Mouse (Mus musculus): ENCODE measurements around the gene Kifc1. TPM values are rescaled to one million over a fixed set of nuclear protein-coding genes. Genes with fewer than 3 reads are reported as not detected.

The Kifc1 gene
- polyA plus RNA-seq, 1 experiment from 2014 or later = 4.6 TPM

DNA sequence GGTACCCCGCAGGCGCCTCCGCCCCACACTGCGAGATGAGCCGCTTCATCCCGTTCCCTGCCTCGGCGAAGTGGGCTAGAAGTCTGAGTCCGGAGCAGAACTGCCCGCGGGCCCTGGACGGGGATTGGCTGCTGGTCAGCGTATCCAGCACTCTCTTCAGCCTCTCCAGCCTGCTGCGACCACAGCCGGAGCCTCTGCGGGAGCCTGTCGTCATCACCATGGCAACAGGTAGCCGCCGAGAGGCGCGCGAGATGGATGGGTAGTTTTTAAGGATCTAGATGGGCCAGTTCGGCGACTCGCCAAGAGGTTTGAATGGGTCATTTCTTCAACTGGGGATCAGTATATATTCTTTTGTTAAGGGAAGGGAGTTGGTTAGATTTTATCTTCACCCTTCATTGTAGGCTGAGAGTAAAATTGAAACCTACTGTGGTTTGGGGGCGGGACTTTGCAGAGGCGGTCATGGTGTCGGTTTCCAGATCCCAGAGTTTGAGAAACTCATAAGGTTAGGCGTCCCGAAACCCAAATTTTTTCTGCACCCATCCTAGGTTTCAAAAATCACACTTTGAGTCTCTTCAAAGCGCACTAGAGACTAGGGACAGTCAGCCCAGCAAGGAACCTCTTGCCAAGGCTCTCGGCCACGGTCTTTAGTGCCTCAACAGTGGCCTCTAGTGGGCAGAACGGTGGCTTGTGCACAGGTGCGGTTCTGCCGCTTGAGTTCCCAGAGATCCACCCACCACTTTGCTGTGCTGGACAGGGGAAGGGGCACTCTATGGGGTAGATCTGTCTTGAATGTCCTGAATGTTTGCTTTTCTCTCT is 30.0 kb upstream of the Kifc1 start:
- under 1% methylated on average over 36 of the region's 36 CpGs for WGBS
- H3K36me3 ChIP-seq (ENCODE audit: control insufficient read depth, insufficient read depth) = no peaks in the 10 kb centered on the region
- ATAC-seq = no peak; the same call in 1 of the 2 replicates
- peaks cover 33% of the 10 kb centered on the region for H3K4me1 ChIP-seq (replicated peaks; ENCODE audit: control insufficient read depth, insufficient read depth, low read length)
- no peaks in the 10 kb centered on the region for H3K9me3 ChIP-seq (ENCODE audit: control insufficient read depth, low read length)
- H3K27ac ChIP-seq (ENCODE audit: low read length) = peak overlapping the region; percentile 23; the same call in 1 of the 2 replicates
- H3K27me3 ChIP-seq (replicated peaks; ENCODE audit: control insufficient read depth, insufficient read depth, low read length) = no peaks in the 10 kb centered on the region
- H3K4me3 ChIP-seq (replicated peaks; ENCODE audit: low read length) = peak overlapping the region; percentile 47
- H3K9ac ChIP-seq (replicated peaks; ENCODE audit: low read depth, low read length) = peak overlapping the region; percentile 68
- H3K4me2 ChIP-seq (ENCODE audit: low read length) = peak overlapping the region; percentile 80

GRCm38 (mm10) chr17:33919351-33920281 is 29.2 kb upstream of the Kifc1 start:
- Histone ChIP-seq H3K4me1 (replicated peaks; ENCODE audit: control insufficient read depth, insufficient read depth, low read length) (peaks cover 41% of the 10 kb centered on the region), H3K4me2 (ENCODE audit: low read length) (peak overlapping the region; percentile 80), H3K27me3 (replicated peaks; ENCODE audit: control insufficient read depth, insufficient read depth, low read length) (no peaks in the 10 kb centered on the region), H3K9me3 (ENCODE audit: control insufficient read depth, low read length) (no peaks in the 10 kb centered on the region), H3K4me3 (replicated peaks; ENCODE audit: low read length) (peak overlapping the region; percentile 47), H3K27ac (ENCODE audit: low read length) (peak overlapping the region; percentile 23; the same call in 1 of the 2 replicates), H3K36me3 (ENCODE audit: control insufficient read depth, insufficient read depth) (no peaks in the 10 kb centered on the region), H3K9ac (replicated peaks; ENCODE audit: low read depth, low read length) (peak overlapping the region; percentile 68)
- under 1% methylated on average over 52 of the region's 52 CpGs for WGBS
- ATAC-seq = no peak

- Histone ChIP-seq H3K4me3 (replicated peaks; ENCODE audit: low read length) (no peak overlapping the region), H3K27ac (ENCODE audit: low read length) (no peak overlapping the region), H3K9ac (replicated peaks; ENCODE audit: low read depth, low read length) (no peak overlapping the region), H3K4me2 (ENCODE audit: low read length) (peak overlapping the region; percentile 80), H3K27me3 (replicated peaks; ENCODE audit: control insufficient read depth, insufficient read depth, low read length) (no peaks in the 10 kb centered on the region), H3K36me3 (ENCODE audit: control insufficient read depth, insufficient read depth) (peaks cover 6% of the 10 kb centered on the region; the same call in 1 of the 2 replicates), H3K4me1 (replicated peaks; ENCODE audit: control insufficient read depth, insufficient read depth, low read length) (peaks cover 44% of the 10 kb centered on the region), H3K9me3 (ENCODE audit: control insufficient read depth, low read length) (no peaks in the 10 kb centered on the region)
- no peak for ATAC-seq
- WGBS = 61% methylated on average over 37 of the region's 37 CpGs
Measured at GRCm38 (mm10) chr17:33918293-33919203, 28.1 kb upstream of the Kifc1 start.

- no peak for ATAC-seq
- Histone ChIP-seq H3K4me1 (replicated peaks; ENCODE audit: control insufficient read depth, insufficient read depth, low read length) (peaks cover 44% of the 10 kb centered on the region), H3K9me3 (ENCODE audit: control insufficient read depth, low read length) (no peaks in the 10 kb centered on the region), H3K9ac (replicated peaks; ENCODE audit: low read depth, low read length) (no peak overlapping the region), H3K27ac (ENCODE audit: low read length) (no peak overlapping the region), H3K27me3 (replicated peaks; ENCODE audit: control insufficient read depth, insufficient read depth, low read length) (no peaks in the 10 kb centered on the region), H3K4me3 (replicated peaks; ENCODE audit: low read length) (no peak overlapping the region), H3K36me3 (ENCODE audit: control insufficient read depth, insufficient read depth) (peaks cover 10% of the 10 kb centered on the region; the same call in 1 of the 2 replicates), H3K4me2 (ENCODE audit: low read length) (no peak overlapping the region)
- WGBS = 89% methylated on average over 18 of the region's 18 CpGs
Measured at GRCm38 (mm10) chr17:33917656-33918292, 27.3 kb upstream of the Kifc1 start.

GRCm38 (mm10) chr17:33916847-33917655 is 26.6 kb upstream of the Kifc1 start:
- 74% methylated on average over 31 of the region's 31 CpGs for WGBS
- no peaks in the 10 kb centered on the region for H3K9me3 ChIP-seq (ENCODE audit: control insufficient read depth, low read length)
- H3K27me3 ChIP-seq (replicated peaks; ENCODE audit: control insufficient read depth, insufficient read depth, low read length) = no peaks in the 10 kb centered on the region
- peak overlapping the region; percentile 66 for H3K4me2 ChIP-seq (ENCODE audit: low read length)
- no peak for ATAC-seq
- H3K4me1 ChIP-seq (replicated peaks; ENCODE audit: control insufficient read depth, insufficient read depth, low read length) = peaks cover 44% of the 10 kb centered on the region
- peak overlapping the region; percentile 9; the same call in 1 of the 2 replicates for H3K9ac ChIP-seq (replicated peaks; ENCODE audit: low read depth, low read length)
- H3K36me3 ChIP-seq (ENCODE audit: control insufficient read depth, insufficient read depth) = peaks cover 15% of the 10 kb centered on the region
- no peak overlapping the region for H3K27ac ChIP-seq (ENCODE audit: low read length)
- H3K4me3 ChIP-seq (replicated peaks; ENCODE audit: low read length) = peak overlapping the region; percentile 53

DNA sequence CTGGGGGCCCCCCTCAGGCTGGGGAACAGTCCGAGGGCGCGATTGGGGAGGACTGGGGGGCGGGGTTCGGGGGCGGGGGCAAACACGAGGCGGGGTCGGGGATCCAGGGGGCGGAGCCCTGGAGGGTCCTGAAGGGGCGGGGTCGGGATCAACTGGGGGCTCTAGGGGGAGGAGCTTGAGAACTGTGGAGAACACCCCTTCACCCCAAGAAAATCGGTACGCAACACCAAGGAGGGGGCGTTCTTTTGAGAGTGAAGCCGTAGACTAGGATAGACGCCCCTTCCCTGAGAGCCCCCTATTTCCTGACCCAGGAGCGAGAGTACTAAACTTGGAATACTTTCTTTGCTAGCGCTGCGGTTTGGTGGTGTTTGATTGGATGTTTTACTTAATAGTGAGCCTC is 25.8 kb upstream of the Kifc1 start:
- Histone ChIP-seq H3K27me3 (replicated peaks; ENCODE audit: control insufficient read depth, insufficient read depth, low read length) (no peaks in the 10 kb centered on the region), H3K4me3 (replicated peaks; ENCODE audit: low read length) (peak overlapping the region; percentile 53), H3K27ac (ENCODE audit: low read length) (peak overlapping the region; percentile 79), H3K9ac (replicated peaks; ENCODE audit: low read depth, low read length) (peak overlapping the region; percentile 65), H3K4me2 (ENCODE audit: low read length) (peak overlapping the region; percentile 66), H3K4me1 (replicated peaks; ENCODE audit: control insufficient read depth, insufficient read depth, low read length) (peaks cover 44% of the 10 kb centered on the region), H3K9me3 (ENCODE audit: control insufficient read depth, low read length) (no peaks in the 10 kb centered on the region), H3K36me3 (ENCODE audit: control insufficient read depth, insufficient read depth) (peaks cover 23% of the 10 kb centered on the region)
- WGBS = 2% methylated on average over 14 of the region's 20 CpGs
- peak; percentile 24 for ATAC-seq

DNA sequence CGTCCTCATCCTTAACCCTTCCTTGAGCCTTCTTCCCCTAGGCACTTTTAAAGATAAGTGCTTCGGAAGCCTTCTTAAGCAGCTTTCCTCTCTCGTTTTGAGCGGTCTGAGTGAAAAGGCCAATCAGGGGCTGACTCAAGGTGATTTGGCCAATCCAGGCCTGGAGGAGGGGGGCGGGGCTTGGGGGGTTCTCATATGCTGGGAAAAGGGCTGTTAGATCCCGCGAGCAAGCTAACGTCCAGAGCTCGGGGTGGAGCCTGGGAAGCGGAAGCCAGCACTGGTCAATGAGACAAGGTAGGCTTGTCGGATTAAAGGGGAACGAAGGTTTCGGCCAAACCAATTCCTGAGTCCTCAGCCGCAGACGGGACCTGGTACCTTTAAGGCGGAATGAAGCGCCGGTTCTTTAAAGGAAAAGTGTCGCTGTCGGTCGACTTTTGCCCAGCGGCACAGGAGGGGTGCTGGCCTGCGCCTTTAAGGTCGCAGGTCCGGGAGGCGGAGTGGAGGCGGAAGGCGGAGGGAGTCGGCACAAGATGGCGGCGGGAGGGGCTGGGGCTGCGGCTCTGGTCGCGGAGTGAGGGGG is 25.3 kb upstream of the Kifc1 start, which contains the start of the genes Tapbp and Zbtb22:
Tapbp (plus strand) TSS at position 229 of the 580 bp plus-strand sequence.
Zbtb22 (plus strand) TSS at position 234 of the 580 bp plus-strand sequence.
- Histone ChIP-seq H3K9ac (replicated peaks; ENCODE audit: low read depth, low read length) (peak within 1 kb of the TSS; percentile 65), H3K27me3 (replicated peaks; ENCODE audit: control insufficient read depth, insufficient read depth, low read length) (no peaks in the 10 kb centered on the region), H3K9me3 (ENCODE audit: control insufficient read depth, low read length) (no peaks in the 10 kb centered on the region), H3K4me1 (replicated peaks; ENCODE audit: control insufficient read depth, insufficient read depth, low read length) (peaks cover 43% of the 10 kb centered on the region), H3K4me2 (ENCODE audit: low read length) (peak within 1 kb of the TSS; percentile 66), H3K4me3 (replicated peaks; ENCODE audit: low read length) (peak within 1 kb of the TSS; percentile 53), H3K36me3 (ENCODE audit: control insufficient read depth, insufficient read depth) (peaks cover 25% of the 10 kb centered on the region), H3K27ac (ENCODE audit: low read length) (peak within 1 kb of the TSS; percentile 79)
- ATAC-seq = peak; percentile 92
- WGBS = under 1% methylated on average over 26 of the region's 34 CpGs

All from forebrain, embryonic 16.5 days (tissue).